Mouse (Mus musculus): ENCODE data around the gene Ldb1. TPM values are rescaled to one million over a fixed set of nuclear protein-coding genes. Genes with fewer than 3 reads are reported as not detected.

Gene Ldb1
- polyA plus RNA-seq, 1 experiment from 2014 or later: 129 TPM

- Histone ChIP-seq H3K4me1 (no peaks in the 10 kb centered on the region), H3K4me3 (no peak overlapping the region), H3K9me3 (no peaks in the 10 kb centered on the region), H3K9ac (no peak overlapping the region), H3K27me3 (replicated peaks) (no peaks in the 10 kb centered on the region), H3K4me2 (no peak overlapping the region), H3K27ac (no peak overlapping the region), H3K36me3 (replicated peaks) (no peaks in the 10 kb centered on the region)
- no peak for ATAC-seq (replicated peaks)
Observed at GRCm38 (mm10) chr19:45984379-45984778, 60.6 kb downstream of the Ldb1 start.

Other genes starting within 250 kb of the Ldb1 start
- gene Kcnip2, start 229.2 kb downstream of the Ldb1 start, polyA plus RNA-seq (2015; fragmentation: Nextera tagmentation; extraction: Ambion mirVana): 7.0 and 7.2 TPM in 2 replicates
- 25.4 and 25.9 TPM in 2 replicates for gene Armh3, start 46.7 kb downstream of the Ldb1 start, polyA plus RNA-seq (2015; fragmentation: Nextera tagmentation; extraction: Ambion mirVana)
- 3.9 and 4.0 TPM in 2 replicates for gene Hps6, start 41.7 kb downstream of the Ldb1 start, polyA plus RNA-seq (2015; fragmentation: Nextera tagmentation; extraction: Ambion mirVana)
- 22.0 and 22.5 TPM in 2 replicates for gene Pprc1, start 328 bp downstream of the Ldb1 start, polyA plus RNA-seq (2015; fragmentation: Nextera tagmentation; extraction: Ambion mirVana)
- 65.5 and 70.3 TPM in 2 replicates for gene Nolc1, start 30.6 kb upstream of the Ldb1 start, polyA plus RNA-seq (2015; fragmentation: Nextera tagmentation; extraction: Ambion mirVana)
- gene Elovl3, start 86.7 kb upstream of the Ldb1 start, polyA plus RNA-seq (2015; fragmentation: Nextera tagmentation; extraction: Ambion mirVana): 0.49 and 0.52 TPM in 2 replicates
- gene Pitx3, start 103.1 kb upstream of the Ldb1 start, polyA plus RNA-seq (2015; fragmentation: Nextera tagmentation; extraction: Ambion mirVana): 4.5 and 6.2 TPM in 2 replicates
- gene Gbf1, start 107.3 kb upstream of the Ldb1 start, polyA plus RNA-seq (2015; fragmentation: Nextera tagmentation; extraction: Ambion mirVana): 79.0 and 83.0 TPM in 2 replicates